Mouse (Mus musculus): Measurements from ENCODE around the gene Vill. TPM values are rescaled to one million over a fixed set of nuclear protein-coding genes. Genes with fewer than 3 reads are reported as not detected.

Gene Vill
- polyA plus RNA-seq (2017; shearing (Covaris generic)): 10 to 100 TPM in 1 of 2 experiments, 1 to 10 TPM in 1; 7.1 to 28.8 TPM

GRCm38 (mm10) chr9:119052154-119052944 lies at the start of gene Vill:
Gene Vill (plus strand): TSS chr9:119052778.

GRCm38 (mm10) chr9:119093419-119094295 lies 41.1 kb downstream of the Vill start, which contains the start of gene Plcd1:
Gene Plcd1 (minus strand): TSS chr9:119093502.

DNA sequence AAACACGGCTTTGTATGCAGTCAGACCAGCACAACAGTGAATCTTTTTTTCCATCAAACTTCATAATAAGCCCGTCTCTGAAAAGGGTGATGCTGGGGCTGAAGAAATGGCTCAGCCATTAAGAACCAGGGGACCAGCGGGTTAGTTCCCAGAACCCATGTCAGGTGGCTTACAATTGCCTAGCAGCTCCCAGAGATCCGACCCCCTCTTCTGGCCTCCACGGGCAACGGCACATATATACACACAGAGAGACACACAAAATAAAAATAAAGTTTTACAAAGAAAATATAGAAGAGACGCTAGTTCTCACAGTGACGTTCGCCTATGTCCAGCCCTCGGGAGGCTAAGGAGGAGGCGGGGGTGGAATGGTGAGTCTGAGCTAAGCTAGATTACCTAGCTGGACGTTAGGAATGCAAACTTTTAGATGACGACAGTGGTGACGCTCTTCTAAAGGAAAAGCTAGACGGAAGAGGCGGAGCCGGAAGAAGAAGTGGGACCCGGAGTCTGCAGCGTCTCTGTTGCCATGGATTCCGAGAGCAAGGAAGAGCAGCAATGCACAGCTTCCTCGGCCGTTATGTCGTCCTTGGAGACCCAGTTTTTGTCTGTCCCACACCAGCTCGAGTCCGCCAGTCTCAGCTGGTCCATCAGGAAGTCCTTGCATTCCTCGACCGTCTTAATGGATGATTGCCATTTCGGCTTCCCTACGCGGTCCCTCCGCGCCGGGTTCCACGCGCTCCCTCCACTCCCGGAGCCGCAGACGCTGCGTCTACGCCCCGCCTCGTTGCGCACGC lies 49.6 kb downstream of the Vill start, which contains the start of gene Dlec1:
TSS of gene Dlec1 (plus strand) at position 487 of the 791 bp plus-strand sequence.

Other genes starting within 250 kb of the Vill start
- gene Ctdspl, start 126.3 kb upstream of the Vill start, polyA plus RNA-seq (2017; shearing (Covaris generic)): 1 to 10 TPM; 1.6 to 5.0 TPM
- 10 to 100 TPM in 1 of 2 experiments, 1 to 10 TPM in 1; 5.6 to 10.4 TPM for gene Plcd1, start 40.7 kb downstream of the Vill start, polyA plus RNA-seq (2017; shearing (Covaris generic))
- gene Dlec1, start 49.7 kb downstream of the Vill start, polyA plus RNA-seq (2017; shearing (Covaris generic)): 1 to 10 TPM in 1 of 2 experiments, under 1 TPM in 1; 0.70 to 1.2 TPM
- gene Acaa1b, start 104.3 kb downstream of the Vill start, polyA plus RNA-seq (2017; shearing (Covaris generic)): 1 to 10 TPM in 1 of 2 experiments, under 1 TPM in 1; 0.17 to 1.1 TPM
- under 1 TPM in 1 of 2 experiments, not detected in 1; 0.15 TPM for gene Gm47289, start 106.4 kb downstream of the Vill start, polyA plus RNA-seq (2017; shearing (Covaris generic))
- gene Slc22a13, start 156.3 kb downstream of the Vill start, polyA plus RNA-seq (2017; shearing (Covaris generic)): 1 to 10 TPM in 1 of 2 experiments, under 1 TPM in 1; 0.52 to 1.2 TPM